Mouse (Mus musculus) forebrain, embryonic 16.5 days (tissue): ENCODE data around the gene Slc25a17. TPM values are rescaled to one million over a fixed set of nuclear protein-coding genes. Genes with fewer than 3 reads are reported as not detected.

Experiments
- ATAC-seq: fragments of 200-750 bp; cut with Nextera tagmentation; 2 replicates; pipeline ENCODE4 v1.8.0; 2017; ENCODE audit warnings: mild to moderate bottlenecking, moderate library complexity
- H3K27ac ChIP-seq: fragments of 300-500 bp; sonication (generic); 2 replicates; pipeline ENCODE4 v1.5.1; 2014; ENCODE audit warnings: low read length, control low read depth
- H3K27me3 ChIP-seq: fragments of 300-500 bp; sonication (generic); replicated peaks from 2 replicates; pipeline ENCODE4 v1.6.1; 2014; ENCODE audit warnings: low read length; ENCODE audit not compliant: control insufficient read depth, insufficient read depth
- H3K36me3 ChIP-seq: fragments of 300-500 bp; sonication (generic); 2 replicates; pipeline ENCODE4 v1.6.1; 2014; ENCODE audit not compliant: control insufficient read depth, insufficient read depth
- H3K4me1 ChIP-seq: fragments of 300-500 bp; sonication (generic); replicated peaks from 2 replicates; pipeline ENCODE4 v1.6.1; 2014; ENCODE audit warnings: low read length; ENCODE audit not compliant: control insufficient read depth, insufficient read depth
- H3K4me2 ChIP-seq: fragments of 300-500 bp; sonication (generic); 2 replicates; pipeline ENCODE4 v1.6.1; 2014; ENCODE audit warnings: mild to moderate bottlenecking, low read length, control low read depth
- H3K4me3 ChIP-seq: fragments of 300-500 bp; sonication (generic); replicated peaks from 2 replicates; pipeline ENCODE4 v1.5.1; 2014; ENCODE audit warnings: mild to moderate bottlenecking, low read length, control low read depth
- H3K9ac ChIP-seq: fragments of 300-500 bp; sonication (generic); replicated peaks from 2 replicates; pipeline ENCODE4 v1.6.1; 2014; ENCODE audit warnings: low read depth, low read length, control low read depth
- H3K9me3 ChIP-seq: fragments of 300-500 bp; sonication (generic); 2 replicates; pipeline ENCODE4 v1.6.1; 2016; ENCODE audit warnings: low read length; ENCODE audit not compliant: control insufficient read depth
- WGBS: fragments of 180-500 bp; shearing (Covaris S2); extraction: QIAGEN DNeasy Blood & Tissue Kit; methylation state at CpG from one replicate; pipeline ENCODE4 v1.1.7; 2014; 5-methylcytosine and 5-hydroxymethylcytosine counted together
- polyA plus RNA-seq: library from polyadenylated mRNA; unstranded; fragments of >200 nt; fragmentation: Nextera tagmentation; extraction: Ambion mirVana; gene quantifications from 2 replicates; pipeline ENCODE4 v1.2.1, GENCODE M21; 2015

Slc25a17 gene
- polyA plus RNA-seq, 1 experiment from 2014 or later, result 132 TPM

DNA sequence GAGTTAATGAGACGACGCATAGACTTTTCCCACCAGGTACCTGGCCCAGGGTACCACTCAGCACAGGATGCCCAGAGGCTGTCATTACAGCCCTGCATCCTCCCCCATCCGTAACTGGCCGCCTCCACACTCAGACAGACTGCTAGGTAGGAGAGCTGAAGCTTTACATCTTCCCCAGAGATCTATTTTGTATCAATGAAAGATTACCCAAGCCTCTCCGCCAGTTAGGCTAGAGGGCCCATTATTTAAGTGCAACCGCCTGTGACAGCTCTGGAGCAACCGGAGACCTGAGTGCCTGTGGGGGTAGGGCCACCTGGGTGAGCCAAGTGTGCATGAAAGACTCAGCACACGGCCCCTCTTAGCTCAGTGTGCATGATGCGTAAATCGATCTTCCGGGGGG lies 82.7 kb downstream of the Slc25a17 start:
- no peak overlapping the region for H3K4me2 ChIP-seq
- no peaks in the 10 kb centered on the region for H3K36me3 ChIP-seq
- ATAC-seq, result no peak
- H3K9ac ChIP-seq, result no peak overlapping the region
- no peak overlapping the region for H3K4me3 ChIP-seq
- 5% methylated on average over 11 of the region's 11 CpGs for WGBS
- peaks cover 6% of the 10 kb centered on the region for H3K4me1 ChIP-seq
- H3K27me3 ChIP-seq, result no peaks in the 10 kb centered on the region
- no peaks in the 10 kb centered on the region for H3K9me3 ChIP-seq
- H3K27ac ChIP-seq, result no peak overlapping the region

- Histone ChIP-seq H3K27ac (0 out of 2 replicates have a peak overlapping the region, but pooled peaks have one; percentile 15), H3K27me3 (no peaks in the 10 kb centered on the region), H3K9ac (no peak overlapping the region), H3K9me3 (no peaks in the 10 kb centered on the region), H3K36me3 (no peaks in the 10 kb centered on the region), H3K4me1 (peaks cover 4% of the 10 kb centered on the region), H3K4me2 (no peak overlapping the region), H3K4me3 (no peak overlapping the region)
- WGBS, result 54% methylated on average over 2 of the region's 2 CpGs
- no peak for ATAC-seq
Observed at GRCm38 (mm10) chr15:81273361-81273760, 87.3 kb downstream of the Slc25a17 start.

DNA sequence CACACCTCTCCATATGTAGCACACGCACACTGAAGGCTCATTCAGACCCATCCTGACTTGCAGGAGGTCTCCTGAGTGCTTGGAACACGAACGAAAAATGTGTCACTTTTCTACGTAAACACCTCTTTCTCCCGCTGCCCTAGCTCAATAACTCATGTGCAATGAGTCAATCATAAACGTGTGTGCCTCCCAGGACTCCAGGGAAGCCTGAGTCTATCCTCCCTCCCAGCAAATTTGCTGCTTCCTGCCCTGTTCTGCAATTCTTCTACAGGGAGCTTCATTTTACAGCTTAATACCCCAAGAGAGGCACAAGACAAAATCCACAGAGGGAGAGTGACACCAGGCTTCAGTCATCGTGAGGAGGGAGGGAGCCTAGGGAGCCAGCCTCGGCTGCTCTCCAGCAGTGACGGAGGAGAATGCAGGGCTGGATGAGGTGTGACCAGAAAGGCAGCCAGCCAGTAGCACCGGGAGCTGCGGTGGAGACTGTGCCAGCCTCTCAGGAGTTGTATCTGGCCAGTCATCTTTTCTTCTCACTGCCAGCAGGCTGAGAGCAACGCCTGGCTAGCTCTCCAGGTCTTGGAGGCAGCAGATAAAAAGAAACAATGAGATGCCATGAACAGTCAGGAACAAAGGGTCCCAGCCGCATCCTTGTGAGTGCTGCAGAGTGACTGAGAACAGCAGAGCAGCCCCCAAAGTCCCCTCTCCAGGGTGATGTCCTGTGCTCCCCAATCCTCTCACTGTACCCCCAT lies 88.1 kb downstream of the Slc25a17 start:
- peak; percentile 63 for ATAC-seq
- H3K4me2 ChIP-seq, result peak overlapping the region; percentile 6; the same call in 1 of the 2 replicates

More for the DNA sequence above, 88.1 kb downstream of the Slc25a17 start:
- Histone ChIP-seq H3K27ac (peak overlapping the region; percentile 20; the same call in 1 of the 2 replicates), H3K4me3 (no peak overlapping the region), H3K36me3 (no peaks in the 10 kb centered on the region), H3K9ac (peak overlapping the region; percentile 27; the same call in 1 of the 2 replicates), H3K9me3 (no peaks in the 10 kb centered on the region), H3K4me1 (no peaks in the 10 kb centered on the region; the same call in none of the 2 replicates), H3K27me3 (no peaks in the 10 kb centered on the region)
- 20% methylated on average over 13 of the region's 13 CpGs for WGBS

Other genes starting within 250 kb of the Slc25a17 start
- 22.0 and 28.3 TPM in 2 replicates for gene Mrtfa, start 170.1 kb downstream of the Slc25a17 start, polyA plus RNA-seq
- 1.2 and 2.3 TPM in 2 replicates for gene Mchr1, start 125.3 kb downstream of the Slc25a17 start, polyA plus RNA-seq
- 206 and 233 TPM in 2 replicates for gene St13, start 39.3 kb upstream of the Slc25a17 start, polyA plus RNA-seq
- 9.0 and 10.0 TPM in 2 replicates for gene Xpnpep3, start 39.3 kb upstream of the Slc25a17 start, polyA plus RNA-seq
- gene Dnajb7, start 47.5 kb upstream of the Slc25a17 start, polyA plus RNA-seq, result 1.4 and 2.3 TPM in 2 replicates
- gene Rbx1, start 105.5 kb upstream of the Slc25a17 start, polyA plus RNA-seq, result 449 and 466 TPM in 2 replicates
- gene Ep300, start 224.5 kb upstream of the Slc25a17 start, polyA plus RNA-seq, result 17.9 and 18.0 TPM in 2 replicates